In the genomic region with DNA sequence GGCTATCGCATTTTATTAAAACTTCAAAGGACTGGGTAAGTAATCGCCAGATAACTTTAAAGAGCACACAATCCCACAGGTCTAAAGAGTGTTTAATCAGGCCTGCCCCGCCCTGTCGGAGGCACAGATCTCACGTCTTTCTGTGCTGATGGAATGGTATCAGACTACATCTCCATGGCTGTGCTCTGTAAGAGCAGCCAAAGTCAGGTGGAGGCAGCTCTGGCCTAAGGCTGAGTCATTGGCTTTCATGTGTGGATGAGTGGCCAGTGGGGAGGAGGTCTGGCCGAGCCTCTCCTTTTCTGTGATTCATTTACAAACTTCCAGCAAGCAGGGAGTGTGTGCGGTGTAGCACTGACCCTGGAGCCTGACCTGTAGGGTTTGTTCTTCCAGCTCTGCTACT, we compare ENCODE assay signal across 11 mouse cellular contexts.
DNase-seq lines count a peak whose midpoint lies in the region; ATAC-seq and TF ChIP-seq lines count a peak whose summit lies in the region.
"Had no signal": no experiment of that assay in that cellular context is flagged by ENCODE, and none has a peak within 500 bp of the region (broad histone marks: within the 10 kb centered on the region; RNA-seq: fewer than 3 reads in every experiment).

No protein-coding gene starts in this region.

- H3K9ac ChIP-seq in ES-Bruce4 (ENCODE audit: low read depth, poor library complexity, severe bottlenecking), result no peak overlapping the region
- no peak overlapping the region for H3K9ac ChIP-seq in lung, embryonic 16.5 days (ENCODE audit: low read length)
- H3K9ac ChIP-seq in forebrain, embryonic 16.5 days (replicated peaks; ENCODE audit: low read depth, low read length), result no peak overlapping the region
- H3K9ac ChIP-seq: neural tube, embryonic 13.5 days had no signal

- no peak overlapping the region for H3K4me3 ChIP-seq in ES-Bruce4 (ENCODE audit: low read depth, low read length)
- H3K4me3 ChIP-seq in lung, embryonic 16.5 days (ENCODE audit: low read length), result no peak overlapping the region
- no peak overlapping the region for H3K4me3 ChIP-seq in forebrain, embryonic 16.5 days (replicated peaks; ENCODE audit: low read length)
- H3K4me3 ChIP-seq in cerebellum, adult 2 months (replicated peaks; ENCODE audit: insufficient read depth, low read depth, low read length), result no peak overlapping the region
- H3K4me3 ChIP-seq: neural tube, embryonic 13.5 days had no signal

- TF ChIP-seq CTCF in ES-Bruce4 (IDR thresholded peaks at IDR 0.05; ENCODE audit: low read depth, low read length), result no peak
- no peak for TF ChIP-seq CTCF in cerebellum, adult 2 months (IDR thresholded peaks at IDR 0.05; ENCODE audit: borderline replicate concordance, insufficient read depth, low read depth, low read length)

- H3K9me3 ChIP-seq in ES-Bruce4 (replicated peaks; ENCODE audit: control insufficient read depth, insufficient read depth, low read length, poor library complexity, severe bottlenecking), result no peaks in the 10 kb centered on the region
- H3K9me3 ChIP-seq in lung, embryonic 16.5 days (ENCODE audit: control insufficient read depth, low read length), result no peaks in the 10 kb centered on the region
- no peaks in the 10 kb centered on the region for H3K9me3 ChIP-seq in forebrain, embryonic 16.5 days (ENCODE audit: control insufficient read depth, low read length)
- H3K9me3 ChIP-seq: neural tube, embryonic 13.5 days had no signal

- H3K36me3 ChIP-seq in ES-Bruce4 (ENCODE audit: control insufficient read depth, insufficient read depth, low read length, poor library complexity, severe bottlenecking), result no peaks in the 10 kb centered on the region
- no peaks in the 10 kb centered on the region for H3K36me3 ChIP-seq in lung, embryonic 16.5 days (ENCODE audit: control insufficient read depth, insufficient read depth, low read length)
- H3K36me3 ChIP-seq in forebrain, embryonic 16.5 days (ENCODE audit: control insufficient read depth, insufficient read depth), result no peaks in the 10 kb centered on the region
- H3K36me3 ChIP-seq: neural tube, embryonic 13.5 days had no signal

- H3K4me2 ChIP-seq in lung, embryonic 16.5 days (ENCODE audit: low read depth, low read length), result no peak overlapping the region
- no peak overlapping the region for H3K4me2 ChIP-seq in forebrain, embryonic 16.5 days (ENCODE audit: low read length)
- H3K4me2 ChIP-seq: neural tube, embryonic 13.5 days had no signal

- 0 out of 2 replicates have a peak, but pooled peaks have one; percentile 23 for TF ChIP-seq EP300 in ES-Bruce4 (IDR thresholded peaks at IDR 0.05; ENCODE audit: insufficient read depth, low read depth, low read length)

- DNase-seq in adrenal gland, postnatal 36 days, result peak; percentile 57 to 68
- peak; percentile 75 for DNase-seq in kidney, postnatal 14 days
- DNase-seq in ovary, adult 18-20 months (ENCODE audit: low spot score), result no peak
- DNase-seq in cerebellum, adult 2 months, result no peak
- DNase-seq in heart, postnatal 36 days, result no peak
- DNase-seq: right cerebral cortex, postnatal 14 days; thymus, adult 18-20 months had no signal

- intact Hi-C loops in heart, postnatal 36 days (cut with DNase I), result loop anchor here (5.0 kb wide), 2 partner anchors 108 to 137 kb away; no protein-coding TSS in a partner anchor

- no peaks in the 10 kb centered on the region for H3K27me3 ChIP-seq in ES-Bruce4 (ENCODE audit: control insufficient read depth, insufficient read depth, low read length, poor library complexity, severe bottlenecking)
- H3K27me3 ChIP-seq in lung, embryonic 16.5 days (ENCODE audit: control insufficient read depth, insufficient read depth, low read depth, low read length), result no peaks in the 10 kb centered on the region
- no peaks in the 10 kb centered on the region for H3K27me3 ChIP-seq in forebrain, embryonic 16.5 days (replicated peaks; ENCODE audit: control insufficient read depth, insufficient read depth, low read length)
- no peaks in the 10 kb centered on the region for H3K27me3 ChIP-seq in cerebellum, adult 2 months (ENCODE audit: control insufficient read depth, insufficient read depth, low read length)
- H3K27me3 ChIP-seq: neural tube, embryonic 13.5 days had no signal

- ATAC-seq in lung, embryonic 16.5 days (ENCODE audit: low read depth), result peak; percentile 93
- ATAC-seq in forebrain, embryonic 16.5 days, result no peak

- no peaks in the 10 kb centered on the region for H3K4me1 ChIP-seq in ES-Bruce4 (ENCODE audit: control insufficient read depth, insufficient read depth, low read length)
- H3K4me1 ChIP-seq in lung, embryonic 16.5 days (replicated peaks; ENCODE audit: control insufficient read depth, insufficient read depth, low read length), result no peaks in the 10 kb centered on the region; the same call in 1 of the 2 replicates
- no peaks in the 10 kb centered on the region for H3K4me1 ChIP-seq in forebrain, embryonic 16.5 days (replicated peaks; ENCODE audit: control insufficient read depth, insufficient read depth, low read length)
- H3K4me1 ChIP-seq in cerebellum, adult 2 months (ENCODE audit: control insufficient read depth, insufficient read depth, low read length), result no peaks in the 10 kb centered on the region

- WGBS in lung, embryonic 16.5 days, result 54% methylated on average over 7 of the region's 7 CpGs
- 77% methylated on average over 7 of the region's 7 CpGs for WGBS in forebrain, embryonic 16.5 days
- WGBS in cerebellum, adult 2 months, result 92% methylated on average over 7 of the region's 7 CpGs

- no peak overlapping the region for H3K27ac ChIP-seq in ES-Bruce4 (ENCODE audit: insufficient read depth, low read length)
- peak overlapping the region; percentile 14; the same call in 1 of the 2 replicates for H3K27ac ChIP-seq in lung, embryonic 16.5 days (ENCODE audit: low read length)
- no peak overlapping the region for H3K27ac ChIP-seq in forebrain, embryonic 16.5 days (ENCODE audit: low read length)
- no peak overlapping the region for H3K27ac ChIP-seq in cerebellum, adult 2 months (ENCODE audit: insufficient read depth, low read length)
- H3K27ac ChIP-seq: neural tube, embryonic 13.5 days had no signal

- TF ChIP-seq POLR2A in ES-Bruce4 (IDR thresholded peaks at IDR 0.05; ENCODE audit: insufficient read depth, low read length), result no peak
- TF ChIP-seq POLR2A in cerebellum, adult 2 months (IDR thresholded peaks at IDR 0.05; ENCODE audit: borderline replicate concordance, insufficient read depth, low read length), result no peak

Comparison
In these comparisons a context has a peak if more than half of its experiments do, and no peak if none do; other contexts are left out.
1. DNase-seq: peak in adrenal gland, postnatal 36 days (2 of 2) and kidney, postnatal 14 days (single experiment); none in ovary, adult 18-20 months (single experiment), cerebellum, adult 2 months (0 of 2) and heart, postnatal 36 days (0 of 2).